Mouse (Mus musculus): ENCODE data around the gene Tpk1.

Tpk1 gene

GRCm38 (mm10) chr6:43442191-43442590, 223.9 kb downstream of the Tpk1 start:
- no peak for DNase-seq (ENCODE audit: low spot score in 2 of 2)

DNA sequence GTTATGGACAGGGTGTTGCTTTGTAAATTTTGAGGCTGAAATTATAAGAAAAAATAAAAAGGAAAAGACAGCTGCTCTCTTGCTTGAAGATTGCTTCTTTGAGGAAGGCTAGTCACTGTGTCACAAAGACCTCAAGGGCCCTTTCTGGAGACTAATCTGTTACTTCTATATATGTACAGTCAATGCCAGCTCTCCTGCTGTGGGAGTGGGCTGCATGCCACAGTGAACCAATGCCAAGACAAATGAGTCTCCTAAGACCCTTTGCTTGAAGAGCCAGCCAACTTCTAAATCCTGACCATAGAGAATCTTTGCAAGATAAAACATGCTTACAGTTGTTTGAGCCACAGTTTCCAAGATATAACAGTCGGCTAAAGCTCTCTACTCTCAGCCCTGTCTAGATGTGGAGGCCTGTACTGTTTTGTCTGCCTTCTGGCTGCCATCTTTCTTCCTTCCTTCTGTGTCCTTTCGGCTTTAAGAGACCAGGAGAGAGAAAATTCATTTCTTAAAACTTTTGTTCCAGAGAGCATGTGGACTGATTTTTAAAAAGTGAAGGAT, 230.0 kb downstream of the Tpk1 start:
- DNase-seq (ENCODE audit: low spot score in 2 of 2) = peak; percentile 44 to 64

DNA sequence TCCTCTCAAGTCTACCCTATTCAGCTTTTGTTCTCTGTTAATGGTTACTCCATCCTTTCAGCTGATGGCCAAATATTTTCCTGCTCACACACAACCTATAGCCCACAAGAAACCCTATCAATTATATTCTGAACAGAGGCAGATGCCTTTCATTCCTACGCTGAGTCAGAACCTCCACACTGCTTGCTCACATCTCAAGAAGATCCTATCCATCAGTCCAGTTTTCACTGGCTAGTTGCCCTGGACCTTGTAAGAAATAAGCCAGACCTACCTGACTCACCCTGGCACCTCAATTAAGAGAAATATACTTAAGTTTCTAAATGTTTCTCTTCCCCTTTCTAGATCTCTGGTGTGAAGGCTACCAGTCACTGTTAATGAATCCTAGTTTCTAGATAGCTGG, 231.7 kb downstream of the Tpk1 start:
- DNase-seq (ENCODE audit: low spot score in 2 of 2) = no peak

DNA sequence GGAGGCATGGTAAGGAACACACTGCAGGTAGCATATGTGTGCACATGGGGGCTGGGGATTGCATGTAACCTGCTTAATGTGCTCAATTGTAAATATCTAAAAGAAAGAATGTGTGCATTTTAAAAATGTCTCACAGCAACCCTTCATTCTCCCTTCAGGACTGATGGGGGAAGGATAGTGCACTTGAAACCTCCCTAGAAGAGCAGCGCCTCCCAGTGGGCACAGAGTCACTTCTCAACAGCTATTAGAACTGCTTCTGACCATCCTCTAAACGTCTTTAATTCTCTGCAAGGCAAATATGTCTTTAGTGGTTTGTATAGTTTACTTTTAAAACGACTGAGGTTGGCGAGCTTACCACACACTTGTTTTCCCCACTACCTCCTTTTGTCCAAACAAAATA, 241.1 kb downstream of the Tpk1 start:
- no peak for DNase-seq (ENCODE audit: low spot score in 2 of 2)

DNA sequence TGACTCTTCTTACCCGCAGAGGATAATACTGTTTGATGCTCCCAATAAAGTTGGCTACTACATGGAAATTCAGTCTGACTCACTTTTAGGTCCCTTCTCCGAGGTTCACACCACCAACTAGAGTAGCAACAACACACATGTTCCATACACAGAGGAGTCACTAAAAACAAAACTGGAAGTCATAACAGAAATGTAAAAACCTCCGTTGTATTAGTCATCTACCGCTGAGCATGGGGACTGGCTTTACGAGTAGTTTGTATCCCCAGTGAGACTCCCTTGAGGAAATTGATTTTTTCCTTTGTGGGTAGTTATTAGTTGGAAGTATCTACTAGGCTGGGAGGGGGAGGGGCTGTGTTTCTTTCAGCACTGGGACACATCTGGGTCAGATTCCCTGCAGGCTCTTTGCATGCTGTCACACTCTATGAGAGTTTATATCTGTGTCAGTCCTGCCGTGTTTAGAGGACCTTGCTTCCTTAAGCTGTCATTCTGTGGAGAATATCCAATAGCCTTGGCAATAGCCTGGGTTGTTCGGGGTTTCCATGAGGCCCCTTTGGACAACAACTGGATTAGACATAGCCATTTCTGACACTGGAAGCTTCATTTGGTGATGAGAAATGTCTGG, 245.6 kb downstream of the Tpk1 start:
- no peak for DNase-seq (ENCODE audit: low spot score in 2 of 2)

DNA sequence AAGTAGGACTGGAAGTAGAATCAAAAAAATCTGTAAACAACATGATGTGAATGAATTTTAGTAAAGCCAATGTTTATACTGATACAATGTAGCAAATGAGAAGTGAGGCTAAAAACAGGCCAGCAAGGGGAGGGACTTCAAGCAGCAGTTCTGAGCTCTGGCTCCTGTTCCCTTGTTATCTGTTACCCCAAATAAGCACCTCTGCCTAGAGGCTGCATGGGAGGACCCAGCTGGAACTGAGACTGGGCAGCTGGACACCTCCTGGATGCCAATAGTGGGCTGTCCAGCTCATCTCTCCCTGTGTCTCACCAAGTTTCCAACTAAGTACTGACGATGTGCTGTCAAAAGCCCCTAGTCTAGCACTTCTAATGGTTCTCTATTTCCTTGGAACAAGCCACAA, 257.1 kb downstream of the Tpk1 start:
- DNase-seq (ENCODE audit: low spot score in 2 of 2) = no peak

DNA sequence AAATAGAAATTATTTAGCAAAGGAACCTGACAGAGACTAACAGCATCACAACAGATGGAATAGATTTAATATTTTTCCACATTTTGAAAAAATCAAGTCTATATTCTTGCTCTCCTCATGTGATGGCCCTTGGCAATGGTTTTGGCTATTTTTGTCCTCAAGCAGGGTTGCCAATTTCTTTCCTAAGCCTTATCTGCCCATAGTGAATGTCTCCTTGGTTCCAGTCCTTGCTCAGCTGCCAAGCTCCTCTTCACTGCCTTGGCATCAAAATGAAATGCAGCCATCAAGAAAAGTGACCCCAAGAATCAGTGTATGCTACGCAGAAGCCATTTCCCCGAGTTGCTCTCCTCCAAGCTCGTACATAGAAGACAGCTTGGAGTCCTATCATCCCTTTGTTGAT, 263.0 kb downstream of the Tpk1 start:
- no peak for DNase-seq (ENCODE audit: low spot score in 2 of 2)

GRCm38 (mm10) chr6:43402219-43402997, 263.7 kb downstream of the Tpk1 start:
- peak in 1 of 2 experiments; percentile 23 for DNase-seq (ENCODE audit: low spot score in 2 of 2)

DNA sequence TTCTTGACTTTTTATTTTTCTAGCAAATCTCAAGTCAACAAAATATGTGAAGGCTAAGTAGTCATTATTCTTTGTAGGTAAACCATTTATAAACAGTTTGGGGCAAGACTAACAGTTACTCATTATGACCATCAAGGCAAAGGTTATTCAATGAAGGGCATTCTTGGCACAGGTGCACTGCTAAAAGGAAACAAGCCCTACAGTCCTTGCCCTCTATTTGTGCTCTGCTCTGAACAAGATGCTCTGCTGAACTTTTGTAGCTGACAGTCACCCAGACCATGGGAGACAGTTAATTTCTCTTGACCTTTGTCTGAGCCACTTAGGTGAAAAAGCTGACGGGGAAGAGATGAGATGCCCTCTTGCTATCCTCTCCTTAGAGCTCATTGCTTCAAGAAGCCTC, 269.7 kb downstream of the Tpk1 start:
- no peak for DNase-seq (ENCODE audit: low spot score in 2 of 2)

GRCm38 (mm10) chr6:43395538-43395937, 270.5 kb downstream of the Tpk1 start:
- DNase-seq (ENCODE audit: low spot score in 2 of 2) = peak; percentile 71

DNA sequence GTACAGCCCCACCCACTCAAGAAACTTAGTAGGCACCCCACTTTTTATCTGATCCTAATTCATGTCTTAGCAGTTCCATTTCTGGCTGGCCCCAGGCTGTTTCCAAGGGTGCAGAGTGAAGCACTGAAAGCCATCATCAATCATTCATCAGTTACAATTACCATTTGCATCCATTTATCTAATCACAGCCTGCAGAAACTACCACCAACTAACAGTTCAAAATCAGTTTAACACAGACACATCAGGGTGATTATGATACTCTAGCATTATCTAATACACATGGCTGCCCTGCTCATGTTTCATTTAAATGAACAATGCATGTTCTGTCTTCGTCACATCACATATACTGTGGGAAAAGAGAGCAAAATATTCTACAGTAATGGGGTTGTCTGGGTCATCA, 274.7 kb downstream of the Tpk1 start:
- no peak for DNase-seq (ENCODE audit: low spot score in 2 of 2)

- DNase-seq (ENCODE audit: low spot score in 2 of 2) = no peak
Measured at GRCm38 (mm10) chr6:43387273-43387672, 278.8 kb downstream of the Tpk1 start.

DNA sequence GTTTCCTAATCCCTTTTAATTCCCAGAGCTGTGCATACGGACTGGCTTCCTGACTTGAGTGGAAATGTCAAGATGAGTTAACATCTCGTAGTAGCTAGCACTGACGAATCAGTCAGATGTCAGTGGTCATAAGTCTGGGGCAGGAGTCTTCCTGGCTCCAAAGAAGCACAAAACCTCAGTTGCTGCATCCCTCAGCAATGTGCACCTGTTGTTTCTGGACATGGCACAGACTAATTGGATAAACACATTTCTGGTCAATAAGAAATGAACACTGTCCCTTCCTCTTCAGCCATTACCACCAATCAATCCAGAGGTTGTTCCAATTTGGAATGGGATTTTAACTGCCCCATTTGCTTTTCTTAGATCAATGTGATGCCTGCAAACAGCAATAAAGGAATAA, 281.2 kb downstream of the Tpk1 start:
- no peak for DNase-seq (ENCODE audit: low spot score in 2 of 2)

DNA sequence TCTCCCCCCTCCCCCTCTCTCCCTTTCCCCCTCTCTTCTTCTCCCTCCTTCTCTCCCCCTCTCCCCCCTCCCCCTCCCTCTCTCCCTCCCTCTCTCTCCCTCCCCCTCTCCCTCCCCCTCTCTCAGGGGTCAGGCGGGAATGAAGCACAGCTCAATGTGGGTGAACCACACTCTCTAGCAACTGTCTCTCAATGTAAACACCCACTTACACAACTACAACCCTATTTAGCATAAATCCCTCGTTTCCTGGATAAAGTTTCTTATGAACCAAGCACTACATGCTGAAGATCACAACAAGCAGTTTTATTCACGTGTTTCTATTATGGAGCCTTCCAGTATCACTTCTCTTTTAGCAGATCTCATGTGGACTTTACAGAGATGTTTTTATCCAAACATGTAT, 281.8 kb downstream of the Tpk1 start:
- DNase-seq (ENCODE audit: low spot score in 2 of 2) = no peak

GRCm38 (mm10) chr6:43382750-43383149, 283.3 kb downstream of the Tpk1 start:
- no peak for DNase-seq (ENCODE audit: low spot score in 2 of 2)

- no peak for DNase-seq (ENCODE audit: low spot score in 2 of 2)
Measured at GRCm38 (mm10) chr6:43382284-43382683, 283.8 kb downstream of the Tpk1 start.

DNA sequence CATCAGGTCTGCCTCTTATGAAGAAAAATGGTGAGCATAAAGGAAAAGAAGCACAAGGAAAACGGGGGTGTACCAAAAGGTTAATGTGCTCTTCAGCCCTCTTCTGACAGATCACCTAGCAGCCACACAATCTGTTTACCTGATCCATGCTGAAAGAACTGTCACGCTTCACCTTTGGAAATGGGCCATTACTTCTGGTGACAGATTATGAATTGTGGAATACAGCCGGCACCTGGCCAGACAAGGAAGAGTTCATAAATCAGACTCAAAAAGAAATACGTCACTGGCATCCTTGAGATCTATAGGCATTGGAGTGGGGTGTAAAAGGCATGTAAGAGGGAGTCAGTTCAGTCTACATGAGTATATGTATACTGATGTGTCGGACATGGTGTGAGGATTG, 292.9 kb downstream of the Tpk1 start:
- no peak for DNase-seq (ENCODE audit: low spot score in 2 of 2)

DNA sequence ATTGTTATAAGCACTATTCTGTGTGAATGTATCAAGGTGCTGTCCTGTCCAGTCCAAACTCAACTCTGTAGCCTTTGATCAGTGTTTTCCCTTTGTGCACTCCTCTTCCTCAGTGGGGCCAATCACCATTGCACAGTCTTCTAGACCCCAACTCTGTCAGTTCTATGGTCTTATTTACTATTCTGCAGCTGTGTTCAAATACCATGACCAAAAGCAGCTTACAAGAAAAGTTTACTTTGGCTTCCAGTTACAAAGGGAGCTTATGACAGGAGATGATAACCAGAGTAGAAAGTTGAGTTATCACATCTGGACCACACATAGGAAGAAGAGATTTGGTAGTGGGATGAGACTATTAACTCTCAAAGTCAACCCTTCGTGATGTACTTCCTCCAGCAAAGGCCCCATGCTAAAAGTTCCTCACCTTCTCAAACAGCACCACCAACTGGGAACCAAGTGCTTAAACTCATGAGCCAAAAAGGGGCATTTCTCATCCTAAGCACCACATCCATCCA, 298.6 kb downstream of the Tpk1 start:
- DNase-seq (ENCODE audit: low spot score in 2 of 2) = no peak

DNA sequence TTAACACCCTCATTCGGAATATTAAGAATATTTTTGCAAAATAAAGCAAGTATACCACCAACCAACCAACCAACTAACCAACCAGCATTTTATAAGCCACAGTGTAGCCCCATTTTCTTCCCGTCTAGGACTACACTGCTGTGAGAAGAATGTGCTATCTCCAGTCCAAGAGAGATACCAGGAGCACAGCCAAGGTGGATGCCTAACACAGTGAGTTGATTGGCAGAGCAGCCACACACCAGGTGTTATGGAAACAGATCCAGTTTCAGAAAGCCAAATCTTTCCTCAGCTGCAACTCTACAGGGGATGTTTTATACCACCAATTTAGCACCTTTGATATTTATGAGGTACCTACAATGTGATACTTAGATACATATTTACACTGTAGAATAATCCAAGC, 299.1 kb downstream of the Tpk1 start:
- no peak for DNase-seq (ENCODE audit: low spot score in 2 of 2)

DNA sequence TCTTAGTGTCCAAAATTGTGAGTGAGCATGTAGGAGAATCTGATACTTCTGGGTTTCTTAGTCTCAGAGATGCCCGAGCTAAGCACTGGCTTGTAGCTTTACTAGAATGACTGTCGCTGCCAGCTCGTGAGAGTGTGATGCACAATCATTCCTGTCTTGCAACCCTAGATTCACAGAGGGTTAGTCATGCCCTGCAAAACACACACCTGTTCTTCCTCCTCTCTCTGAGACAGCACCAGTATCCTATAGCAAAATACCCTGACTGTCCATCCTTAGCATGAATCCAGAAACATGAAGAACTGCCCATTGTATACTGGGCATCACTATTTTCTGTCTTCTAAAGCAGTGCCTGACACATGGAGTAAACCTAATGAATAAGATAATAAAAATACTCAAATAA, 302.2 kb downstream of the Tpk1 start:
- DNase-seq (ENCODE audit: low spot score in 2 of 2) = no peak

- no peak for DNase-seq (ENCODE audit: low spot score in 2 of 2)
Measured at GRCm38 (mm10) chr6:43363291-43363820, 302.7 kb downstream of the Tpk1 start.

GRCm38 (mm10) chr6:43361248-43361647, 304.8 kb downstream of the Tpk1 start:
- no peak for DNase-seq (ENCODE audit: low spot score in 2 of 2)

DNA sequence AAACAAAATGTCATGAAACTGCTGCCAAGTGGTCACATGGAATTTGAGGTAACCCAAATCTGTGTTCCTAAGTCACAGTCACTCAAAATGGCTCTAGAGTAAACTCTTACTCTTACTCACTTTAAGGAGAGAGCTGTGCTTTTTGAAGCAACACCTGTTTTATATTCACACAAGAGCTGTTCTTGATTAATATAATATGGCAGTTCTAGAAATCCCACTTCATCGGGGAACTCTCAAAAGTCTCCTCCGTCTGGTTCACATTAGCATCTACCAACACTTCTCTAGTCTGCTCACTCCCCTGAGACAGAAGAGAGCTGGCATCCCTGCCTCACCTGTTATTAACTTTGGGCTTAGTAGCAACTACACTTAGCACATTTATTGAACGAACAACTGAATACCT, 305.9 kb downstream of the Tpk1 start:
- no peak for DNase-seq (ENCODE audit: low spot score in 2 of 2)
